Mouse (Mus musculus) spleen, adult 2 months (tissue): ENCODE results near the gene Cyb5d2.

Source experiments
- CTCF ChIP-seq: fragments of 200-500 bp; IDR thresholded peaks from 2 replicates; pipeline ENCODE4 v1.5.1; 2011; ENCODE audit warnings: mild to moderate bottlenecking, inconsistent platforms; ENCODE audit not compliant: insufficient read depth, insufficient read length, insufficient replicate concordance; ENCODE audit errors: extremely low read depth
- POLR2A ChIP-seq: fragments of 200-500 bp; IDR thresholded peaks from 2 replicates; pipeline ENCODE4 v1.6.1; 2011; ENCODE audit warnings: low read depth, low read length, inconsistent platforms

DNA sequence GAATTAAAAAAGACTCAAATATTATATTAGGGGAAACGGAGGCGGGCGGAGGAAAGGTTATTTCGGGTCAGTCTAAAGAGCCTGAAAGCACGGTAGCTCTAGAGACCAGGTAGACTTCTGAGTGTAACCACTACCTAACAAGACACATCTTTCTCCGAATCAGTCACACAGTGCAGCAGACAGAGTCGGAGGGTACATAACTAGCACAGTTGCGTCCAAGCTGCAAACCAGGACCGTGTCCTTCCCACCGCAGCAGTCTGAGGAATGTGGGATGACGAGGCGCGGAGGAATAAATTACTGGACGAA lies 840 bp downstream of the Cyb5d2 start:
- TF ChIP-seq POLR2A, result no peak
- no peak for TF ChIP-seq CTCF
